Mouse (Mus musculus) olfactory bulb, adult 2 months (tissue): Measurements from ENCODE around the gene Tex52.

Source experiments
- CTCF ChIP-seq: fragments of 200-500 bp; IDR thresholded peaks from 2 replicates; pipeline ENCODE4 v1.5.1; 2012; ENCODE audit warnings: low read depth, mild to moderate bottlenecking, low read length, moderate library complexity; ENCODE audit not compliant: insufficient read depth
- POLR2A ChIP-seq: fragments of 200-500 bp; IDR thresholded peaks from 2 replicates; pipeline ENCODE4 v1.6.1; 2012; ENCODE audit warnings: mild to moderate bottlenecking, low read depth, low read length, moderate library complexity; ENCODE audit not compliant: insufficient read depth

- TF ChIP-seq CTCF (no peak), POLR2A (no peak)
Measured at GRCm38 (mm10) chr6:128375192-128375591, at the start of gene Tex52, which contains the start of gene Gm44596.
